Mouse (Mus musculus) intestine, embryonic 16.5 days (tissue): Measurements from ENCODE around the gene Ogg1. TPM values are rescaled to one million over a fixed set of nuclear protein-coding genes. Genes with fewer than 3 reads are reported as not detected.
A peak's percentile ranks its signal among the peaks of the same experiment; 100 is the strongest.

ENCODE experiments used
- ATAC-seq: fragments of 200-750 bp; cut with Nextera tagmentation; 2 replicates; pipeline ENCODE4 v1.8.0; 2017; ENCODE audit warnings: moderate TSS enrichment, moderate library complexity
- H3K27ac ChIP-seq: fragments of 300-500 bp; sonication (generic); 2 replicates; pipeline ENCODE4 v1.5.1; 2014; ENCODE audit warnings: mild to moderate bottlenecking, low read length
- H3K27me3 ChIP-seq: fragments of 300-500 bp; sonication (generic); replicated peaks from 2 replicates; pipeline ENCODE4 v1.6.1; 2014; ENCODE audit warnings: low read length, control low read depth, mixed read lengths; ENCODE audit not compliant: control insufficient read depth, insufficient read depth
- H3K36me3 ChIP-seq: fragments of 300-500 bp; sonication (generic); 2 replicates; pipeline ENCODE4 v1.6.1; 2014; ENCODE audit warnings: low read length, control low read depth; ENCODE audit not compliant: control insufficient read depth, insufficient read depth
- H3K4me1 ChIP-seq: fragments of 300-500 bp; sonication (generic); 2 replicates; pipeline ENCODE4 v1.6.1; 2014; ENCODE audit warnings: low read length, control low read depth, mixed read lengths; ENCODE audit not compliant: control insufficient read depth, insufficient read depth
- H3K4me2 ChIP-seq: fragments of 300-500 bp; sonication (generic); 2 replicates; pipeline ENCODE4 v1.6.1; 2014; ENCODE audit warnings: low read depth, low read length, control low read depth
- H3K4me3 ChIP-seq: fragments of 300-500 bp; sonication (generic); 2 replicates; pipeline ENCODE4 v1.5.1; 2014; ENCODE audit warnings: mild to moderate bottlenecking, low read length
- H3K9ac ChIP-seq: fragments of 300-500 bp; sonication (generic); 2 replicates; pipeline ENCODE4 v1.6.1; 2014; ENCODE audit warnings: low read depth, low read length
- H3K9me3 ChIP-seq: fragments of 300-500 bp; sonication (generic); 2 replicates; pipeline ENCODE4 v1.6.1; 2016; ENCODE audit warnings: low read length, control low read depth; ENCODE audit not compliant: control insufficient read depth
- WGBS: fragments of 180-500 bp; shearing (Covaris S2); extraction: QIAGEN DNeasy Blood & Tissue Kit; methylation state at CpG from one replicate; pipeline ENCODE4 v1.1.7; 2014; 5-methylcytosine and 5-hydroxymethylcytosine counted together
- polyA plus RNA-seq: library from polyadenylated mRNA; unstranded; fragments of >200 nt; fragmentation: Nextera tagmentation; extraction: Ambion mirVana; gene quantifications from 2 replicates; pipeline ENCODE4 v1.2.1, GENCODE M21; 2015

Ogg1 gene
- polyA plus RNA-seq, 1 experiment from 2014 or later = 10.9 TPM

- Histone ChIP-seq H3K27ac (no peak overlapping the region), H3K36me3 (no peaks in the 10 kb centered on the region), H3K9me3 (no peaks in the 10 kb centered on the region), H3K4me1 (peaks cover 4% of the 10 kb centered on the region; the same call in 1 of the 2 replicates), H3K27me3 (no peaks in the 10 kb centered on the region), H3K4me2 (no peak overlapping the region), H3K4me3 (no peak overlapping the region), H3K9ac (no peak overlapping the region)
- WGBS = 72% methylated on average over 3 of the region's 3 CpGs
- ATAC-seq = no peak
These were observed 26.9 kb downstream of the Ogg1 start for GRCm38 (mm10) chr6:113353696-113354095.

- Histone ChIP-seq H3K36me3 (peaks cover 2% of the 10 kb centered on the region; the same call in 1 of the 2 replicates), H3K9ac (no peak overlapping the region), H3K9me3 (no peaks in the 10 kb centered on the region), H3K4me1 (no peaks in the 10 kb centered on the region), H3K4me3 (no peak overlapping the region), H3K27me3 (no peaks in the 10 kb centered on the region), H3K27ac (no peak overlapping the region), H3K4me2 (no peak overlapping the region)
- 71% methylated on average over 4 of the region's 4 CpGs for WGBS
- no peak for ATAC-seq
These were observed 34.7 kb downstream of the Ogg1 start for GRCm38 (mm10) chr6:113361476-113361875.

- Histone ChIP-seq H3K4me3 (no peak overlapping the region), H3K27me3 (no peaks in the 10 kb centered on the region), H3K9me3 (no peaks in the 10 kb centered on the region), H3K9ac (no peak overlapping the region), H3K4me1 (no peaks in the 10 kb centered on the region), H3K27ac (no peak overlapping the region), H3K4me2 (no peak overlapping the region), H3K36me3 (peaks cover 7% of the 10 kb centered on the region; the same call in 1 of the 2 replicates)
- no peak for ATAC-seq
- WGBS = 93% methylated on average over 1 of the region's 1 CpGs
These were observed 35.5 kb downstream of the Ogg1 start for GRCm38 (mm10) chr6:113362241-113362640.

- Histone ChIP-seq H3K9ac (no peak overlapping the region), H3K27ac (no peak overlapping the region), H3K9me3 (no peaks in the 10 kb centered on the region), H3K27me3 (no peaks in the 10 kb centered on the region), H3K36me3 (peaks cover 11% of the 10 kb centered on the region), H3K4me3 (no peak overlapping the region), H3K4me1 (no peaks in the 10 kb centered on the region), H3K4me2 (no peak overlapping the region)
- no peak for ATAC-seq
- WGBS = 63% methylated on average over 8 of the region's 8 CpGs
These were observed 37.9 kb downstream of the Ogg1 start for GRCm38 (mm10) chr6:113364518-113365135.

GRCm38 (mm10) chr6:113366639-113367038 is 39.9 kb downstream of the Ogg1 start:
- ATAC-seq = no peak
- Histone ChIP-seq H3K27me3 (no peaks in the 10 kb centered on the region), H3K4me2 (no peak overlapping the region), H3K27ac (no peak overlapping the region), H3K36me3 (peaks cover 13% of the 10 kb centered on the region), H3K4me3 (no peak overlapping the region), H3K9me3 (no peaks in the 10 kb centered on the region), H3K9ac (no peak overlapping the region), H3K4me1 (peaks cover 4% of the 10 kb centered on the region; the same call in 1 of the 2 replicates)
- WGBS = 91% methylated on average over 6 of the region's 6 CpGs

- Histone ChIP-seq H3K4me3 (no peak overlapping the region), H3K9me3 (no peaks in the 10 kb centered on the region), H3K27ac (no peak overlapping the region), H3K27me3 (no peaks in the 10 kb centered on the region), H3K4me2 (no peak overlapping the region), H3K4me1 (peaks cover 4% of the 10 kb centered on the region; the same call in 1 of the 2 replicates), H3K9ac (no peak overlapping the region), H3K36me3 (peaks cover 13% of the 10 kb centered on the region)
- no peak for ATAC-seq
- WGBS = 96% methylated on average over 1 of the region's 1 CpGs
These were observed 40.8 kb downstream of the Ogg1 start for GRCm38 (mm10) chr6:113367574-113367973.

- H3K4me2 ChIP-seq = no peak overlapping the region
- H3K4me3 ChIP-seq = no peak overlapping the region
- H3K36me3 ChIP-seq = peaks cover 13% of the 10 kb centered on the region
- no peak overlapping the region for H3K9ac ChIP-seq
- no peaks in the 10 kb centered on the region for H3K9me3 ChIP-seq
- no peak for ATAC-seq
- WGBS = 90% methylated on average over 7 of the region's 7 CpGs
- peaks cover 4% of the 10 kb centered on the region; the same call in 1 of the 2 replicates for H3K4me1 ChIP-seq
- H3K27ac ChIP-seq = no peak overlapping the region
- H3K27me3 ChIP-seq = no peaks in the 10 kb centered on the region
These were observed 41.4 kb downstream of the Ogg1 start for GRCm38 (mm10) chr6:113368124-113368523.

GRCm38 (mm10) chr6:113368577-113368976 is 41.8 kb downstream of the Ogg1 start:
- no peak overlapping the region for H3K4me3 ChIP-seq
- no peak overlapping the region for H3K27ac ChIP-seq
- no peak for ATAC-seq
- H3K9me3 ChIP-seq = no peaks in the 10 kb centered on the region
- H3K4me2 ChIP-seq = no peak overlapping the region
- H3K27me3 ChIP-seq = no peaks in the 10 kb centered on the region
- peaks cover 4% of the 10 kb centered on the region; the same call in 1 of the 2 replicates for H3K4me1 ChIP-seq
- peaks cover 13% of the 10 kb centered on the region for H3K36me3 ChIP-seq
- H3K9ac ChIP-seq = no peak overlapping the region
- 88% methylated on average over 5 of the region's 5 CpGs for WGBS

- Histone ChIP-seq H3K36me3 (peaks cover 13% of the 10 kb centered on the region), H3K9me3 (no peaks in the 10 kb centered on the region), H3K4me1 (peaks cover 4% of the 10 kb centered on the region; the same call in 1 of the 2 replicates), H3K4me3 (no peak overlapping the region), H3K4me2 (no peak overlapping the region), H3K27ac (peak overlapping the region; percentile 27), H3K9ac (no peak overlapping the region), H3K27me3 (no peaks in the 10 kb centered on the region)
- peak; percentile 84 for ATAC-seq
- WGBS = 73% methylated on average over 20 of the region's 20 CpGs
These were observed 43.6 kb downstream of the Ogg1 start for GRCm38 (mm10) chr6:113370194-113370929.
